Mouse (Mus musculus) small intestine, adult 2 months (tissue): ENCODE results near the gene Ginm1.

Experiments
- CTCF ChIP-seq: fragments of 200-500 bp; IDR thresholded peaks from 2 replicates; pipeline ENCODE4 v1.5.1; 2012; ENCODE audit warnings: low read depth, mild to moderate bottlenecking, control low read depth, inconsistent platforms, low read length, moderate library complexity, mixed read lengths; ENCODE audit not compliant: insufficient replicate concordance, insufficient read length; ENCODE audit errors: extremely low read depth
- POLR2A ChIP-seq: fragments of 200-500 bp; IDR thresholded peaks from 2 replicates; pipeline ENCODE4 v1.6.1; 2012; ENCODE audit warnings: low read depth, mild to moderate bottlenecking, control low read depth, inconsistent platforms, low read length, moderate library complexity

DNA sequence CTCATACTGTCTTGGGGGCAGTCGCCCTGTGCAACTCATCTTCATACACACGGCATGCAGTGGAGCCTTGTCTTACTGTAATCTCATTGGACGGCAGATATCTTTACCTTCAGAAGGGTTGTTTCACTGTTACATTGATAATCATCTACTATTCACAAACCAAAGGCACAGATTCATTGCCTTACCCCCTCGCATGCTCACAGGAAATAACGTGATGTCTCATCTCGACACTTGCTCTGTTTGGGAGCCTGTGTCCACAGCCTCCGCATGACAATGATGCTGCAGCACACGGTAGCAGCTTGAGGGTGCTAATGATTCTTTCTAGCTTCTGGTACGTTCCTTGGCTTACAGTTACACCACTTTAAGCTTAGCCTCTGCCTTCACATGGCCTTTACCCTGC, 33.5 kb upstream of the Ginm1 start:
- no peak for TF ChIP-seq CTCF
- TF ChIP-seq POLR2A, result no peak
